Mouse (Mus musculus): ENCODE measurements around the gene Sh3bgrl2.

GRCm38 (mm10) chr9:83549866-83550265 is 1.7 kb downstream of the Sh3bgrl2 start:
- TF ChIP-seq POLR2A (IDR thresholded peaks at IDR 0.05; ENCODE audit: control insufficient read depth, extremely low read depth, insufficient read depth, low read length, poor library complexity), result no peak
- TF ChIP-seq CTCF (IDR thresholded peaks at IDR 0.05; ENCODE audit: borderline replicate concordance, control insufficient read depth, extremely low read depth, insufficient read depth, low read length, poor library complexity), result no peak

Measured in thymus, adult 2 months (tissue).